Mouse (Mus musculus): ENCODE measurements around the gene Tmx2.
A peak's percentile ranks its signal among the peaks of the same experiment; 100 is the strongest.
"Not testable (repeated sequence)": the region's sequence is repeated elsewhere in the genome, so short reads cannot be mapped to it uniquely, and the experiment has no call there.

The Tmx2 gene

DNA sequence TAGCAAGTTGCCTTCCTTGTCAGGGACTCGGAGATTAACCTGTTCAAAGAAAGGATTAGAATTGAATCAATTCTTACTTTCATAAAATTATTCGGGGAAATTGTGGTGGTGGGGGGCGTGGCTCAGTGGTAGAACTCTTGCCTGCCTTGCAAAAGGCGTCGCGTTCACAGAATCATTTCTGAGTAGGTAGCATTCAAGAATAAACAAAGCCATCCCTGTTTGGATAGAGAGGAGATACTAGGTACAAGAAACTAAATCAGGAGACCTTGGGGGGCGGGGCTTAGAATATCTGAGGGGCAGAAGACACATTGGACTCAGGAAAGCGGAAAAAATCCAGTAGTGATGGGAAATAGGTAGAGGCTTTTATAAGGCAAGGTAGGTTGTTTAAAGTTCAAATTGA is at the start of gene Tmx2:
Gene Tmx2, minus strand, starts transcription at position 125 of the 400 bp plus-strand sequence.
- DNase-seq, result no peak

DNA sequence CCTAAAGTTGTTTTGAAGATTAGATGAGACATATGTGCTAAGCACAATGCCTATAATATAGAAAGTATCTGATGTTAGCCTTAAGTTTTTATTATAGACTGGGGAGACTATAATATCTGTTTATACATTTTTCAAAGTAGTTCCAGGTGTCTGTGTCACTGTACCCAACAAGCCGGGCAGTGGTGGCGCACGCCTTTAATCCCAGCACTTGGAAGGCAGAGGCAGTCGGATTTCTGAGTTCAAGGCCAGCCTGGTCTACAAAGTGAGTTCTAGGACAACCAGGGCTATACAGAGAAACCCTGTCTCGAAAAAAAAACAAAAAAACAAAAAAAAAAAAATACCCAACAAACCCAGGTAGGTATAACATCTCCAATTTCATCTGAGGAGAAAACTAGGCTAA is 49.3 kb upstream of the Tmx2 start:
- not testable (repeated sequence) for DNase-seq

DNA sequence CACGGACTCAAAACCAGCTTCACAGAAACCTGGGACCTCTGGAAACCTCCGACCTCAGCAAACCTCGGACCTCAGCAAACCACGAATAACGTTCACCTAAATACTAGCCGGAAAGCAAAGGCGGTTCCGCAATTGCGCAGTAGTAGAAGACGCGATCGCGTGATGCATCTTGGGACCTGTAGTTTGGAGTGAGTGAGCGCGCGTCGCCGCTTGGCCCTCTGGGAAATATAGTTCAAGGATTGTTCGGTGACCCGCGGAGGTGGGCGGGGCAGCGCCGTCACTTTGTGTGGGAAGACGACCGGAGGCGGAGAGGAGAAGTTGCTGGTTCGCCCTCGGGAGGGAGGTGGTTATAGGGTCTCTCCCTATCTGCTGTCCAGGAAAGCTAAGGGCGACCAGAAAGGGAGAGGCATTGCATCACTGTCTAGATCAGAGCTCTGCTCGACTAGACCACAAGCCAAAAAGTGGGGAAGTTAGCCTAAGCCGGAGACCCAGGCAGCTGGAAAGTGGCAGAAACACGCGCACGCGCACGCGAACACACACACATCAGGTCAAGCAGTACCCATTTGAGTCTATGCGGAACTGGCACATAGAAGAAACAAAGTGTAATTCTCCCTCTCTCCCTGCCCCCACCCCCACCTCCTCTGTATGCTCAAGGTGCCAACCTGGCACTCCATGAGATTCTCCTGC is 48.4 kb upstream of the Tmx2 start, which contains the start of gene Clp1:
Gene Clp1, minus strand, starts transcription at position 179 of the 687 bp plus-strand sequence.
- DNase-seq, result peak; percentile 99

DNA sequence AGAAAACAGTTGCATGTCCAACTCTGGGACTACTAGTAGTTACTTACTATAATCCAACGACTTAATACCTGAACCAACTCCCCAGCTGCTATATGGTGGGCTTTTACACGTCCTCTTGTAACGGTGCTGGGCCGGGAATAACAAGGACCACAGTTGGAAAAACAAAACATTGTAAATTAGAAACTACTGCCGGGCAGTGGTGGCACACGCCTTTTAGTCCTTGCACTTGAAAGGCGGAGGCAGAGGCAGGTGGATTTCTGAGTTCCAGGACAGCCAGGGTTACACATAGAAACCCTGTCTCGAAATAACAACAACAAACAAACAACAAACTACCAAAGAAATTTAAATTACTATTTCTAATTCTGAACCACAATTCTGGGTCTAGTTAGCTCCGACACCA is 47.8 kb upstream of the Tmx2 start:
- no peak for DNase-seq

DNA sequence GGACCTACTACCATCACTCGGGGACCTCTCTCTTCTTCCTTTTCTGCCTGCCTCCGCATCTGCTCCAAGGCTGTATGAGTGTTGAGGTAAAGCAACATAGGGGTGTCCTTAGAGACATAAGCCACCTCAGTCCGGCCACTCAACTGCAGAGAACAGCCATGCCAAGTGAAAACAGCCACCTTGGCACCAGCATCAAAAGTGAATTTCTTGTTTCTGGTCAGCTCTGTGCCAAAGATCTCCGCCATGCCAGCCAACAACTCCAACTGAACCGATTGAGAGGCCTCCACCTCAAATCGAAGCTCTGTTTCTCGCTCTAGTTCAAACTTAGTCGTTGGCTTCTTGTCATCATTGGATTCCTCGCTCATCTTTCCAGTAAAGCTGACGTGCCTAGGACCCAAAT is 46.8 kb upstream of the Tmx2 start:
- no peak for DNase-seq

DNA sequence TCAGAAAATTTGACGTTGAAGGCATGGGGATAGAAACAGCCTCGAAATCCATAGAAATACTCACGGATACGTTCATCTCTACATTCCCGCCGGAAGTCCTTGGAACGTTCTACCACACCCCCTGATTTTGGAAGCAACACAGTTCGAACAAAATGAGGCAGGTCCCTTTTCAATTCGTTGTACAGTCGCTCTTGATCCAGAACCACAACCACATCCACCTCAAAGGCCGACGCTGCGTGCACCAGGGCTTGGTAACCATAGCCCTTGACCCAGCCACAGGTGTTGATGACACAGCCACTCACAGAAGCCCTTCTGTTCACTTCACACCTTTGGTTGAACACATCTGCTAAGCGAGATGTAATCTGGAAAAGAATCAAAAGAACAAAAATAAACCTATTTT is 44.9 kb upstream of the Tmx2 start:
- DNase-seq, result no peak

DNA sequence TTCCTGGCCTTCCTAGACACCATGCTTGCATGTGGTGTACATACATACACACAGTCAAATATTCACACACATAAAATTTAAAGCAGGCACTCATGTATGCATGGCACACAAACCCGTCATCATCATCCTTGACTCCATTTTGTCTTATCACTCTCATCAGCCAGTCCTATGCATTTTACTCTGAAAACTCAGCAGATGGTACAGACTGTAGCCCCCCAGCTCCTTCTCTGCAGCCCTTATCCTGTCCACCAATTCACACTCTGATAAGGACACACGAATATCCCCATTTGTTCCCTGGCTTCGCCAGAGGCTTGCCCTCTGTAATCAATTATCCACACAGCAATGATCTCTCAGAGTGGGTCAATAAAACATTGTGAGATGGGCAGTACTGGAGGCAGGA is 42.2 kb upstream of the Tmx2 start:
- no peak for DNase-seq

DNA sequence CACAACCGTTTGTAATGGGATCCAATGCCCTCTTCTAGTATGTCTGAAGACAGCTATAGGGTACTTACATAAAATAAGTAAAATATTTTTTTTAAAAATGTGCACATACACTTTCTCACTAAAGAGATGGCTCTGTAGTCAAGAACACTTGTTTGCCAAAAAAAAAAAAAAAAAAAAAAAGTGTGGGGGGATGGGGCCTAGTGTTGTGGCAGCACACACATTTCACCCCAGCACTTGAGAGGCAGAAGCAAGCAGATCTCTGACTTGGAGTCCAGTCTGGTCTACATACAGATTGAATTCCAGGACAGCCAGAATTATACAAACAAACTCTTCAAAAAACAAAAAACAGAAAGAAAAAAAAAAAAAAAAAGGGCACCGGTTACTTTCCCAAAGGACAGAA is 41.8 kb upstream of the Tmx2 start:
- no peak for DNase-seq

DNA sequence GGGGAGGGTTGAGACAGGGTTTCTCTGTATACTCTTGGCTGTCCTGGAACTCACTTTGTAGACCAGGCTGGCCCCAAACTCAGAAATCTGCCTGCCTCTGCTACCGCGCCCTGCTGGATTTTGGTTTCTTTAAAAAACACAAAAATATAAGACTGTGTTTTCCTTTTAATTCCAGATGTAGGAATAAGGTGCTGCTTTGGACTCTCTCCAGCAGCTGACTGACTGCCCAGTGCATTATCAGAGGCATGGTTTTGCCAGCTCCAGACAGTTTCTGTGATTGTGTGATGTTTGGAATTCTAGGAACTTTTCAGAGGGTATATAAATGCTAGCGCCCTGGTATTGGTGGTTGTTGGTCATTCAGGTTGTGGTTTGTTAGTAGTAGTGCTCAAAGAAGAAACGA is 38.4 kb upstream of the Tmx2 start:
- DNase-seq, result no peak

DNA sequence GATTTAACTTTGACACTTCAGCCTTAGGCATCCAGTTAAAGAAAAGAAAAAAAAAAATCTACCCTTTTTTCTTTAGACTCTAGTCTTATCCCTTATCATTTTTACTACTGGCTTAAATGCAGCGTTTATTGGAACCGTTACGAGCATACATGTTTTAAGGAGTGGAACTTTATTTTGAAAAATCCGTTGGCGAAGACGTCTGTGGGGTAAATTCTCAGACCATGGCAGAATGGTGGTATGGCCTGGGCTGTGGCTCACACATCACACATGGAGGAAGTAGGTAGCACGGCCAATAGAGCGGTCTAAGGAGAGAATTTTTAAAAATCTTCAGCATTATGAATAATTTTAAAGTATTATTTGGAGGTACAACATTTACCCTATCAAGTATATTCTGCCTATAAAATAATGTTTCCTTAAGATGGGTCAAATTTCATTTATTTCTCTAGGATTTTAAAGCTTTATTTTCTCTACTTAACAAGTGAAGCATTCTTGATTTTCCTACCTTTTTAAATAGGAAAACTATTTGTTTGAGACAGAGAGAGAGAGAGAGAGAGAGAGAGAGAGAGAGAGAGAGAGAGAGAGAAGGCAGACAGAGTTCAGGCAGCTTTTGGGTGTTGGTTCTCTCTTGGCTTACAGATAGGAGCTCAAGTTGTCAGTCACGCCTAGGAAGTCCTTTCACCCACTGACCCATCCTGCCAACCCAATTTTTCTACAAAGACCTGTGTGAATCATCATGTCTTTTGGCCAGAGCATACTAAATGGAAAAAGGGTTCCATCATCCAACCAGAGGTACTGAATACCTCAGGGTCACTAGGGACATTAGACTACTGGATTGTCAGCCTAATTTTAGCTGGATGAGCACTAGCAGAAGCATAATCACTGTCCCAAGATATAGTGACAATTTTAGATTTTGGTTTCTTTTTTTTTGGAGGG is 37.7 kb upstream of the Tmx2 start:
- no peak for DNase-seq

DNA sequence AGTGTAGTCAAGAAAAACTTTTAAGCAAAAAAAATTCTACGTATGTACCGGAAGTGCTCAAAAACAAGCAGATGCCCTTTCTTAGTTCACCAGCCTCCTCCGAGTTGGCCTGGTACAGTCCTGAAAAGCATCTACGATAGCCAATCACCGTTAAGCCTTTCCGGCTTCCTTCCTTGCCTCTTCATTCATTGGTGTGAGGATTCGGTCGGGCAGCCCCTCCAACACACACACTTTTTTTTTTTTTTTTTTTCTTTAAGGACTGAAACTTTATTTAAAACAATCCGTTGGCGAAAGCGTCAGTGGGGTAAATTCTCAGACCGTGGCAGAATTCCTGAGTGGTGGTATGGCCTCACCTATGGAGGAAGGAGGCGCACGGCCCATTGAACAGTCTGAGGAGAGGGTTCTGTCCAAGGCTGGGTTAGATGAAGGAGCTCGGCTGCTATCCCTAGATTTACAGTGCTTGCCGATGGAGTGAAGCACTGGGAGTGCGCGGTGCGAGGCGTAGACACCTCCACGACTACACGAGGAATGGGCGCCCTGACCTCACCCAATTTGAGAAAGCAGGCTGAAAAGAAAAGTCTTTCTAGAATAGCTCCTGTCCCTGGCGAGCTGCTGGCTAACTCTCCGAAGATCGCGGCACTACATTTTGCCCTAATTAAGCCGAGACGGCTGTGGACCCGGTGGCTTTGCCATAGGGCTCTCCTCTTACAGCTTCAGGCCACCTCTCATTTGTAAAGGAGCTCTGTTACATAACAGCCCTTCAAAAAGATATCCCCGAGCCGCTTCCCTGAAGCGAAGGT is 36.8 kb upstream of the Tmx2 start:
- DNase-seq, result peak; percentile 92

DNA sequence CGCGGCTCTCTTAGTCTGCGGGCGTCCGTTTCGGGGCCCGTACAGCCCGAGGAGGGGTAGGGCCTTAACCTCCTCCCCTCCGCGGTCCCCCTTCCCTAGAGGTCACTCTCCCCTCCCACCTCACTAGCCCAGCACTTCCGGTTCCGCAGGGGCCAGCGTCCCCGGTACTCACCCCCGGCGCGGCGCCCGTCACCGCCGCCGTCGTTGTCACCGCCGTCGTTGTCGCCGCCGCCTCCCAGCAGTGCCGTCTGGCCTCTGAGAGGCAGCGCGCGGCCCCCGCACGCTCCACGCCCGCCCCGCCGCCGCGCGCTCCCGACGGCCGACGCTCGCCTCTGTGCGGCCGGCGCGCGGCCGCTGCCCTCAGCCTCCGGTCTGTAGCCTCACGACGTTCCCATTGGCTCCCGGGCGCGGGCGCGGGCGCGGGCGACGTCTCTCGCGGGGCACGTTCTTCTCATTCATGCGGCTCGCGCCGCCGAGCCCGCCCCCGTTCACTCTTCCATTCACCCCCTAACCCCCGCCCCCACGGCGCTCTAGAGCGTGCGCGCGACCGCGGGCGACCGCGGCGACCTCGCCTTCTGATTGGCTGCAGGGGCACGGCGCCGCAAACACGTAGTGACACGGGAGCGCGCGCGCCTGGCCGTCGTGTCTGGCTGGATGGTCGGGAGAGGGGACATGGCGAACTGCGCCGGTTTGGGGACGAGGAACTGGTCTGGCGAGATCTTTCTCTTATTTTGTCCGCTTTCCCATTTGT is 36.0 kb upstream of the Tmx2 start, which contains the start of gene Zdhhc5:
Gene Zdhhc5, minus strand, starts transcription at position 370 of the 751 bp plus-strand sequence.
- DNase-seq, result peak; percentile 100

DNA sequence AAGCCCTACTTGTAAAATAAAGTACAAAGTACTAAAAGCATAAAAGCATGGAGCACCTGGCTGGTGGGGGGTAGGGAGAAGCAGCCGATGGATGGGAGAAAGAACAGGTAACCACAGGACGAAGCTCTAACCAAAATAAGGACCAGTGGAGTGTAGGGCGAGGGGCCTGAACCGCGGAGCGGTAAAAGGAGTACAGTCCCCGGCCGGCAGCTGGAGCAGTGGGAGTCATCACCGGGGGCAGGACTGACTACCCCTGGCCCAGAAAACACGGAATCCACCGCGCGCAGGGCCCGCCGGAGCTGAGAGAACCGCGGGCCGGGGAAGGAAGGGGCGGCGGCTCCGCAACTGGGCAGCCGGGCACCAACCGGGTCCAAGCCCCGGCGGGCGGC is 35.5 kb upstream of the Tmx2 start:
- no peak for DNase-seq

DNA sequence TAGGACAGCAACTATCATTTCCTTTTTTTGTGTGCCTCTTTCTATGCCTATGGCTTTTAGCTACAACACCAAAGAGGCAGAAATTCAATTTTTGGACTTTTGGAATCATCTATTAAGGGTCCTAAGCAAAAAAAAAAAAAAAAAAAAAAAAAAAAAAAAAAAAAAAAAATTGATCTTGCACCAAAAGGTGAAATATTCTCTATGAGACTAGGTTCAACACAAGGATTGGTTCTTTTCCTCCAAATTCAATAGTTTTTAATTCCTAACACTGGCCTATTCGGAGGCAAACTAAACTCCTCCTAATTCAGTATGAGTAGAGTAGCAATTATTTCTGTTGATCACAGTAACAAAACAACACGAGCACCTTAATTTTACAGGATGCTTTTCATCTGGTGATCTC is 33.0 kb upstream of the Tmx2 start:
- DNase-seq, result no peak

DNA sequence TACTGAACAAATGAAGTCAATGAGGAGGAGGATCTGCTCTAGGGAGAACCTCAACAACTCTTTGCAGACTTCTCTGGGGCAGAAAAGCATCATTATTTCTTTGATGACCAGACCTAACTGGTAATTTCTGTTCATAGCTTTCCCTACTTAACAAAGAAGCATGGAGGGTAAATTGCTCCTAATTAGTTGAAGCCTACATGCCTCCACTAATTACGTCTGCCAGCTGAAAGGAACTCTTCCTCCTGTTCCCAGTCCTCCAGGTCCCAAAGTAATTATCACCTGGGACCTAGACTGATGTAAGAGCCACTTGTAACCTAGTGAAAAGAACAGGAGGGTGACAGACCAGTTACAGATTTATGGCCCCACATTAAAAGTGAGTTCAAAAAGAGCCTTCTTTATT is 28.6 kb upstream of the Tmx2 start:
- no peak for DNase-seq

DNA sequence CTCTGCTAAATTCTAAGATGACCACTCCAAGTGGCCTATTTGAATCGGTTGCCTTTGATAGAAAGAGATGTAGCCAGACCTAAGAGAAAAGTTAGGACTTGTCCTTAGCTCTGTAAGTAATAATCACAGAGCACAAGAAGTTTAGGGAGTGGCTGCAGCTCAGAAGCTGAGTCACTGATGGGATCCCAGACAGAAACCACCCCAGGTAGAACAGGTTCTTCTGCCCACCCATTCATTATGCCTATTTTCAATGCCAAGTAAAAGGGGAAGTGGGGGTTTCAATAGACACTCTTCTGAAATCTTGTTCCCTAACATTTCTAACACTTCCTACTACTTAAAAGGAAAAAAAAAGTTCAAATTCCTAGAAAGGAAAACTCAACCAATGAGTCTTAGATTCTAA is 26.4 kb upstream of the Tmx2 start:
- DNase-seq, result no peak

DNA sequence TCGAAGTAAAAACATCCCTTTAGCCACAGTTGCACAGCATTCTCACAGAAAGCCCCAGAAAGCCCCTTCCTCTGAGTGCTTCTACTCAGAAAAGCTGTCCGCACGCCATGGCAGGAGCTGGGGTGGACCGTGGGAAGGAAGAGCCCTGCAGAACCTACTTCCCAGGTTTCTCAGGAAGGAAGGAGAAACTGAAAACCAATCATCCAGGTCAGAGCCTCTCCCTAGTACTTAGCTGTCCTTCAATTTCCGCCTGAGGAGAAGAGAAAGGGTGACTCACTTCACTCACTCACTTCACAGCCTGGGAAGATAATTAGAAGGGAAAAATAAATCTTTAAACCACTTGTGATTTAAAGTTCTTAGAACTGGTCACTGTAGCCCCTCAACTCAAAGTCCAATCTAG is 25.4 kb upstream of the Tmx2 start:
- DNase-seq, result no peak

DNA sequence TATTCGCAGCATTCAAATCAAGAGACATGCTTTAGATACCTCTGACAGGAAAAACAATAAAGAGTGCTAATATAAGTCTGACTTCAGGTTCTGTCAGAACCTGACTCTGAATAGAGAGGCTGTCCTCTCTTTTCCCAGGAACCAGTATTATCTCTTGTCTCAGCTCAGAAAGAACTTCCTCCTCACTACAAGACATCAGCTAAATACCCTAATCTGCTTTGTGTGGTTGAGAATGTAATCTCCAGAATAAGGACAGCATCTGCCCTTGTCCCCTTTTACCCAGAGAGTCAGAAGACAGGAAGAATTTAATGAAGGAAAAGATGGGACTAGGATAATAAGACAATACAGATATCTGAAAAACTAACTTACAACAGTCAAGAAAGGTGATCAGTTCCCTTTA is 24.6 kb upstream of the Tmx2 start:
- DNase-seq, result no peak

DNA sequence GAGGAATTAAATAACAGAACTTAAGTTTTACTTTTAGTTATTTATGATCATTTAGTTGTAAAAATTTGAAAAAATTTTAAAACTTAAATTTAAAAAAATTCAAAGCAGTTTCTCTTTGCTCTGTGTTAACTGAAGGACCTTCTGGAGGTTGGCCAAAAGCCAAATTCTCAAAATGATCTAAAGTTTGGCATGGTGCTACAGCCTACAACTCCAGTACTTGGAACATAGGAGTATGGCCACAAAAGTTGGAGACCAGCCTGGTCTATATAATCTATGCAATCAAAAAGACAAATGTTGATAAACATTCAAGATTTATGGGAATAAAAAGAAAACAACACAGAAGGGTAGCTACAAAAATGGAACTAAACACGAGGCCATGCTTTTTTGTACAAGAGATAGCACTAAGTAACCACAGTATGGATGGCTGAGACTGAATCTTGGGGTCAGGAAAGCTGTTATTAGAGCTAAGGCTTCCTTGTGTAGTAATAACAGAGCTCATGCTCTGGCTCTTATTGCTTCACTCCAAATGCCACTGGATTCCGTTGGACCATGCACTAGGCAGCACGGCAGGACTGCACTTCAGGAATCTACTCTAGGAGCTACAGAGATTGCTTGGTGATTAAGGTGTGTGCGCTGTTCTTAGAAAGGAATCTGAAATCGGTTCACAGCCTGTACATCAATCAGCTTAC is 16.2 kb upstream of the Tmx2 start:
- DNase-seq, result no peak

DNA sequence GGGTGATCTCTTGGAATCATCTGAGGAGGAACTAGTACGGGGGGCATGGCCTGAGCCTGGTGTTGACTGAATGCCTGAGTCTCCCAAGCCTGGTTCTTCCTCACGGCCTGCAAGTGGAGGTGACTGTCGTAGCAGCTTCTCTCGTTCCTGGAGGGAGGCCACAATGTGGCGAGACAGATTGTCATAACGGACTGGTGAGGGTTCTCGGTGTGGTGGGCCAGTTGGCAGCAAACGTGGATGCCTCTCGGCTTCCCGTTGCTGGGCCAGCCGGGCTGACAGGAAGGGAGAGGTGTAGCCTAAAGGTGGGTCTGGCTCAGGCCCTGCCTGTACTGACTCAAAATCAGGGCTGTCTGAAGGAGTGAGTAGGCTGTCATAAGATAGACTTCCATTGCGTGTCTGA is 11.1 kb upstream of the Tmx2 start:
- no peak for DNase-seq

DNA sequence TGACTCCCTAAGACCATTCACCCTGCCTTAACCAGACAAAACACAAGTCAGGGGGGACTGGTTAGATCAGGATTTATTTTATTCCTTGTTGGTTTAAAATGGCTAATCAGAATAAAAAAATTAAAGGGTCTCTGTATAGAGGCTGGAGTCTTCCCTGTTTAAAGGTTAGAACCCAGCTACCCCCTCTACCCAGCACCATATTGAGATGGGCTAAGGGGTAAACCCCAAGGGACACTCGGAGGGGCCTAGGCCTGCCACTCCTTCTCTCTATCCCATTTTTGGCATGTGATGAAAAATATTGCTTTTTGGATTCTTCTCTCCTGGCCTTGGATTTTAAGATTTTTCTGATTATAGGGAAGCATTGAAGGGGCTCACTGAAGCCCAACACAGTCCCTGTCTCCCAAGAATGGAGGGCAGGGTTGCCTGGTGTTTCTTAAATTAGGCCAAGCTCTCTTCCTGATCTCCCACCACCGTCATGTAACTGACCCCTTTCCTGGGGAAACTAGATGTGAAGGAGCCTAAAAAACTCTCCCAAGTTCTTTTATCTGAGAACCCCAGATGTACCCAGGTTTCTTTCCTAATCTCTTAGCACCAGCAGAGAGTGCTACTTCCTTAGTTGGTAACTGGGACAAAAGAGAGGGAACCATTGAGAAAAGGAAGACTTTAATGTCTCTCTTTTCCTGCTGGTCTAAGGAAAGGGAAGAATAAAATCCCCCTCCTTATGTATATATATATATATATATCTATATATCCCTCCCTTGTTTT is 9.3 kb upstream of the Tmx2 start:
- DNase-seq, result no peak
